Mouse (Mus musculus) spleen, adult 2 months (tissue): Measurements from ENCODE around the gene Tarbp2.

Source experiments
- CTCF ChIP-seq: fragments of 200-500 bp; IDR thresholded peaks from 2 replicates; pipeline ENCODE4 v1.5.1; 2011; ENCODE audit warnings: mild to moderate bottlenecking, inconsistent platforms; ENCODE audit not compliant: insufficient read depth, insufficient read length, insufficient replicate concordance; ENCODE audit errors: extremely low read depth
- POLR2A ChIP-seq: fragments of 200-500 bp; IDR thresholded peaks from 2 replicates; pipeline ENCODE4 v1.6.1; 2011; ENCODE audit warnings: low read depth, low read length, inconsistent platforms

- TF ChIP-seq POLR2A (no peak), CTCF (no peak)
Observed at GRCm38 (mm10) chr15:102503447-102503846, 14.5 kb upstream of the Tarbp2 start, which contains the start of gene Gm10337.
